Mouse (Mus musculus) embryonic facial prominence, embryonic 15.5 days (tissue): ENCODE measurements around the gene Gm13277. TPM values are rescaled to one million over a fixed set of nuclear protein-coding genes. Genes with fewer than 3 reads are reported as not detected.
A peak's percentile ranks its signal among the peaks of the same experiment; 100 is the strongest.
"Not testable (repeated sequence)": the region's sequence is repeated elsewhere in the genome, so short reads cannot be mapped to it uniquely, and the experiment has no call there.

Experiments used
- ATAC-seq: fragments of 200-750 bp; cut with Nextera tagmentation; 2 replicates; pipeline ENCODE4 v1.8.0; 2017; ENCODE audit warnings: low read depth, moderate TSS enrichment; ENCODE audit not compliant: insufficient number of reproducible peaks, low FRiP score, low TSS enrichment
- H3K27ac ChIP-seq: fragments of 300-500 bp; sonication (generic); replicated peaks from 2 replicates; pipeline ENCODE4 v1.5.1; 2015; ENCODE audit warnings: mild to moderate bottlenecking, inconsistent platforms
- H3K27me3 ChIP-seq: fragments of 300-500 bp; sonication (generic); 2 replicates; pipeline ENCODE4 v1.6.1; 2015; ENCODE audit warnings: inconsistent platforms
- H3K36me3 ChIP-seq: fragments of 300-500 bp; sonication (generic); 2 replicates; pipeline ENCODE4 v1.6.1; 2015; ENCODE audit warnings: mild to moderate bottlenecking, inconsistent platforms
- H3K4me1 ChIP-seq: fragments of 300-500 bp; sonication (generic); 2 replicates; pipeline ENCODE4 v1.6.1; 2015; ENCODE audit warnings: inconsistent platforms
- H3K4me2 ChIP-seq: fragments of 300-500 bp; sonication (generic); replicated peaks from 2 replicates; pipeline ENCODE4 v1.6.1; 2015; ENCODE audit warnings: mild to moderate bottlenecking, inconsistent platforms
- H3K4me3 ChIP-seq: fragments of 300-500 bp; sonication (generic); replicated peaks from 2 replicates; pipeline ENCODE4 v1.5.1; 2015; ENCODE audit warnings: mild to moderate bottlenecking, inconsistent platforms
- H3K9ac ChIP-seq: fragments of 300-500 bp; sonication (generic); 2 replicates; pipeline ENCODE4 v1.6.1; 2015; ENCODE audit warnings: inconsistent platforms
- H3K9me3 ChIP-seq: fragments of 300-500 bp; sonication (generic); replicated peaks from 2 replicates; pipeline ENCODE4 v1.6.1; 2016; ENCODE audit warnings: inconsistent platforms
- WGBS: fragments of 180-500 bp; shearing (Covaris S2); methylation state at CpG from one replicate; pipeline ENCODE4 v1.1.7; 2015; 5-methylcytosine and 5-hydroxymethylcytosine counted together
- polyA plus RNA-seq: library from polyadenylated mRNA; unstranded; fragments of >200 nt; fragmentation: Nextera tagmentation; extraction: Ambion mirVana; gene quantifications from 2 replicates; pipeline ENCODE4 v1.2.1, GENCODE M21; 2015

The Gm13277 gene
- not detected in 2 replicates for polyA plus RNA-seq

DNA sequence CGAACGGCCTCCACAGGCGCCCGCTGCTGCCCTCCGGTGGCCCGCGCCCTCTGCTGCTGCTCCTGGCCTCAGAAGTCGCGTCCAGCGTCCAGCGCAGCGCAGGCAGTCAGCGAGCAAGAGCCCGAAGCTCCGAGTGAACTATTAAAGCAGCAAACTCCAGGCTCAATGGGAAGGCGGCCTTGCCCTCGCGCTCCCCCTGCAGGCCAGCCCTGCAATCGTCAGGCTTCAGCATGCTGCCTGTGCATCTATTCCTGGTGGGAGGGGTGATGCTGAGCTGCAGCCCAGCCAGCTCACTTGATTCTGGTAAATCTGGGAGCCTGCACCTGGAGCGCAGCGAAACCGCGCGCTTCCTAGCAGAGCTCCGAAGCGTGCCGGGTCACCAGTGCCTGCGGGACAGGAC, at the start of gene Gm13277:
TSS of gene Gm13277 (plus strand) at position 231 of the 400 bp plus-strand sequence.
- 0% methylated on average over 4 of the region's 28 CpGs for WGBS
- not testable (repeated sequence) for H3K9me3 ChIP-seq, H3K36me3 ChIP-seq, H3K9ac ChIP-seq, H3K27me3 ChIP-seq, H3K27ac ChIP-seq, H3K4me1 ChIP-seq, ATAC-seq, H3K4me3 ChIP-seq, H3K4me2 ChIP-seq

DNA sequence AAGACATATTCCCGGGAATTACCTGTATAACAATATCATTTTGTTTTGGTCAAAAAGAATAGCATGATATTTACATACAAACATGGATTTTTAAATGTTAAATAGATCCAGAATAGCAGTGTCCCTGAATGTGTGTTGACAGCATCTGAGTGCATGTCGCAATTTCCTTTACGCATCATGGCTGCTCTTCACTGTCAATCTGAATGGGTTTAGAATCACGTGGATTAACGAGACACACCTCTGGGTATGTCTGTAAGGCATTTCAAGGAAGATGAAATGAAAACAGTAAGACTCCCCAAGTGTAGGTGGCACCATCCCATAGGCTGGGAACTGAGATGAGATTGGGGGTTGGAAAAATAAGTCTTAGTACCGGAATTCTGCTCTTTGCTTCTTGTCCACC, 49.4 kb upstream of the Gm13277 start:
- Histone ChIP-seq H3K9ac (no peak overlapping the region), H3K9me3 (no peaks in the 10 kb centered on the region), H3K27ac (no peak overlapping the region), H3K4me2 (no peak overlapping the region), H3K27me3 (no peaks in the 10 kb centered on the region), H3K36me3 (no peaks in the 10 kb centered on the region), H3K4me3 (no peak overlapping the region), H3K4me1 (no peaks in the 10 kb centered on the region)
- ATAC-seq: no peak
- WGBS: 86% methylated on average over 6 of the region's 6 CpGs

DNA sequence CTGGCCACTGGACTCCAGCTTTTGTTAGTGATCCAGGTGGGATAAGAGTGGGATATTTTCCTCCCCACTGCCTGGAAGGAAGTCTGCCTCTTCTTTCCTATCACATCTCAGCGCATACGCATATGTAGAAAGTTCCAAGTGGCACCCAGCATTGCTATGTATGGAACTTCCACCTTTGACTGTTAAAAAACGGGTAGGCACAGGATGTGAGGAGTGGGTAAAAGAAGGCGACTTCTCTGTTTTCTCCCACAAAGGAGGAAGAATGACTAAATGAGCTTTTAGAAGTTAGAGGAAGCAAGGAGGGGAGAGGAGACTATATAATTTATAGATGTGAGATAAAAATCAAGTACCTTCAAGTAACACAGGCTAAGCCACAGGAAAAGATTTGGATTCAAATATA, 47.0 kb upstream of the Gm13277 start:
- ATAC-seq: no peak
- WGBS: 82% methylated on average over 4 of the region's 4 CpGs
- no peak overlapping the region for H3K9ac ChIP-seq
- no peak overlapping the region for H3K27ac ChIP-seq
- H3K4me1 ChIP-seq: no peaks in the 10 kb centered on the region
- no peak overlapping the region for H3K4me2 ChIP-seq
- no peaks in the 10 kb centered on the region for H3K27me3 ChIP-seq
- H3K4me3 ChIP-seq: no peak overlapping the region
- no peaks in the 10 kb centered on the region for H3K36me3 ChIP-seq
- H3K9me3 ChIP-seq: no peaks in the 10 kb centered on the region

DNA sequence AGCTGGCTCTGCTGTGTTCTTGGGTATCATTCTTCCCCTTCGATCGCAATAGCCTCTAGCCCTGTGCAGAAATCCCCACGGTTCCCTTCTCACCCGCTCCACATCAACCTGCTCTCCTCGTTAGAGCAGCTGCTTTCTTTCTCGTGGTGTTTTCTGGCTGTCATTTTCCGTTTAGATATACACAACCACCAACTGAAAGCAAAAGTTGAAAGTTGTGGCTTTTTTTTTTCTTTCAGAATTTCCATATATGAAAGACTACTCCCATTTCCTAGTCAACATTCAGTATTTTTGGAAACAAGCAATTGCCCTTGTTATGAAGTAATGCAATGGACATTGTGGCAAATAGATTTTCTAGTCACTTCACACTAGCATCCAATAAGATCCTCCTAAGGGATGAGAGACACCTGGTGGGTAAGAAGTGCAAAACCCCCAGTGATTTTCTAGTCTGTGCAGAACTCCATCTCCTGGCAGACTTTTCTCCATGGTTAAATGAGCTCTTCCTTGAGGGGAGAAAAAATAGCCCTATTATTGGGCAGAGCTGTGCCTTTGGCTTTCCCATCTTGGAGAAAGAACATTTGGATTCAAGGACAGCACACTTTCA, 45.6 kb upstream of the Gm13277 start:
- no peak overlapping the region for H3K4me3 ChIP-seq
- no peaks in the 10 kb centered on the region for H3K9me3 ChIP-seq
- 59% methylated on average over 7 of the region's 7 CpGs for WGBS
- no peaks in the 10 kb centered on the region for H3K4me1 ChIP-seq
- H3K36me3 ChIP-seq: no peaks in the 10 kb centered on the region
- no peaks in the 10 kb centered on the region for H3K27me3 ChIP-seq
- no peak overlapping the region for H3K27ac ChIP-seq
- no peak for ATAC-seq
- no peak overlapping the region for H3K9ac ChIP-seq
- no peak overlapping the region for H3K4me2 ChIP-seq

DNA sequence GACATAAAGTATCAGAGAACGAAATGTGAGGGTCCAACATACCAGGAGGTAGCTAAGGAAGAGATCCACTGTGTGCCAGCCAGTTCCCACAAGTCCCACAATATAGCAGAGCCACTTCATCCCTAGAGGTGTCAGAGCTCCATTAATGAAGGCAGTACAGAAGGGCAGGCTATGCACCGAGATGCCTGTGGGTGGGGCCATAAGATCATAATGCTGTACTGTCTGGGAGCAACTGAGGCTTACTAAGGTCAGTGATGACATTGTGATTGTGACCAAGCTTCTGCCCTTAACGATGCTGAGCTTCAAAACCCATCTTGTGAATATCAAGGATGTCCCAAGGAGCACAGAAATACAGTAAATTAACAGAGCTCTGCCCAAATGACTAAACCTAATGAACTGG, 44.2 kb upstream of the Gm13277 start:
- Histone ChIP-seq H3K36me3 (no peaks in the 10 kb centered on the region), H3K4me1 (no peaks in the 10 kb centered on the region), H3K27ac (no peak overlapping the region), H3K9ac (no peak overlapping the region), H3K4me3 (no peak overlapping the region), H3K27me3 (no peaks in the 10 kb centered on the region), H3K4me2 (no peak overlapping the region), H3K9me3 (no peaks in the 10 kb centered on the region)
- WGBS: 72% methylated on average over 3 of the region's 3 CpGs
- no peak for ATAC-seq

DNA sequence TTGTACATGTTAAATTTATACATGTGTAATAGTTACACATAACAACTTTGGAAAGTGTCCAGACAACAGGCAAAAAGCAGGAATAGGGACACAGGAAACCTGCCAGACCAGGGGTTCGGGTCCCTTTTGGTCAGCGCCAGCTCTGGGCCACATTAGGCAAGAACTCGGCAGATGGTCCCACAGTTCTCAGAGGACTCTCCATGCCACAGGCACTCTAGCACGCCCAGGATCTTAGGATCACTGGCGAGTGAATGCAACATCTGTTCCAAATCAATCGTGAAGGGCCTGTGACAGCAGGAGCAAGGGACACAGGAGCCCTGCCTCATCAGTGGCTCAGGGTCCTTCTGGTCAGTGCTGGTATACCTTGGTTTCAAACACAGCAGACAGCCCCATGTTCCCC, 38.5 kb upstream of the Gm13277 start:
- H3K4me2 ChIP-seq: no peak overlapping the region
- H3K36me3 ChIP-seq: no peaks in the 10 kb centered on the region
- no peaks in the 10 kb centered on the region for H3K9me3 ChIP-seq
- H3K9ac ChIP-seq: no peak overlapping the region
- no peak overlapping the region for H3K27ac ChIP-seq
- H3K4me1 ChIP-seq: no peaks in the 10 kb centered on the region
- WGBS: 29% methylated on average over 6 of the region's 6 CpGs
- H3K4me3 ChIP-seq: no peak overlapping the region
- H3K27me3 ChIP-seq: no peaks in the 10 kb centered on the region
- no peak for ATAC-seq

DNA sequence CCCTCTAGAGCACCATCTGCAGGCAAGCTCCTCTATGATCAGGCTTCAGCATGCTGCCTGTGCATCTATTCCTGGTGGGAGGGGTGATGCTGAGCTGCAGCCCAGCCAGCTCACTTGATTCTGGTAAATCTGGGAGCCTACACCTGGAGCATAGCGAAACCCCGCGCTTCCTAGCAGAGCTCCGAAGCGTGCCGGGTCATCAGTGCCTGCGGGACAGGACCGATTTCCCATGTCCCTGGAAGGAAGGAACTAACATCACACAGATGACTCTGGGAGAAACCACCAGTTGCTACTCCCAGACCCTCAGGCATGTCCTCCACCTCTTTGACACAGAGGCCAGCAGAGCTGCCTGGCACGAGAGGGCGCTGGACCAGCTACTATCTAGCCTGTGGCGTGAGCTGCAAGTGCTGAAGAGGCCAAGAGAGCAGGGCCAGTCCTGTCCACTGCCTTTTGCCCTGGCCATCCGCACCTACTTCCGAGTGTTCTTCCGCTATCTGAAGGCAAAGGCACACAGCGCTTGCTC, 33.6 kb upstream of the Gm13277 start, which contains the start of gene Gm13271:
TSS of gene Gm13271 (plus strand) at position 51 of the 523 bp plus-strand sequence.
- ATAC-seq: not testable (repeated sequence)

DNA sequence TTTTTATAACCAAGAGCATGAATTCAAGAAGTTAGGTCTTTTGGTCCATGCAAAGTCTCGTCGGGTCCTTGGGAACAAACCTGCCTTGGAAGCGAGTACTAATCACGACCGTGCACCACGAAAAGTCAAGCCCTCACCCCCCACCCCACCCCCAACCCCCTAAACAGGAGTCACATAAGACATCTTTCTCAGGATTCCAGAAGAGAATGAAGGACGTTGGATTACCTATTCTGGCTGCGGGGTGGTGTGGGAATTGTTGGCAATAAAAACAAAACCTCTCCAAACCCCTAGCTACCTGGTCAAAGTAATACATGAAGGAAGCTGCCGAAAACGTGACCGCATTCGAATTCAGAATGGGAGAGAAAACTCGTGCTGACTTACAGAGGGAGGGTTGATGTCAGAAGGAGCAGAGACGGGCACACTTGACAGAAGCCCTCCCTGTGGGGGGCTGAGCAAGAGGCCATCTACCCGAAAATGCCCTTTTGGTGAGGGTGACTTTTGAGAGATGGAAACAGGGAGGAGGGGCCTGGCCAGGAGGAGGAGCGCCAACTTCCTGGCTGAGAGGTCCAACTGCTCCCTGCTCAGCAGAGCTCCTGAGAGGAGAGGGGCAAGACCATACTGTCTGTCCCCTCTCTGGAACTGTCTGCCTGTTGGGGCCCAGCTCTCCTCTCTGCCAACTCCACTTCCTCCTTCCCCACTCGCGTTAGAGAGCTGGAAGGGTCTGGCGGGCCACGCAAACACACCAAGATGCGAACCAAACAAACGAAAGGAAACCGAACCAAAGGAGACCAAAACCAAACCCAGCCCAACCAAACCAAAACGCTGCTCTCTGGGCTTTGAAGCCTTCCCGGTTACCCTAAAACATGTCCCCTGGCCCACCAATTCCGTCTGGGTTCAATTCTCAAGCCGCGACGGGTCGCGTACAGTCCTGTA, 31.6 kb upstream of the Gm13277 start:
- 8% methylated on average over 29 of the region's 31 CpGs for WGBS
- H3K4me1 ChIP-seq, H3K27me3 ChIP-seq, H3K36me3 ChIP-seq, H3K9me3 ChIP-seq, ATAC-seq: not testable (repeated sequence)
- Histone ChIP-seq H3K4me3 (peak overlapping the region; percentile 56), H3K27ac (peak overlapping the region; percentile 98), H3K4me2 (peak overlapping the region; percentile 70), H3K9ac (peak overlapping the region; percentile 70)

More for the DNA sequence above, 33.6 kb upstream of the Gm13277 start, which contains the start of gene Gm13271:
- H3K9ac ChIP-seq, H3K4me2 ChIP-seq, H3K36me3 ChIP-seq, H3K4me1 ChIP-seq, H3K27me3 ChIP-seq, H3K27ac ChIP-seq, H3K9me3 ChIP-seq, H3K4me3 ChIP-seq: not testable (repeated sequence)
- 71% methylated on average over 15 of the region's 15 CpGs for WGBS

DNA sequence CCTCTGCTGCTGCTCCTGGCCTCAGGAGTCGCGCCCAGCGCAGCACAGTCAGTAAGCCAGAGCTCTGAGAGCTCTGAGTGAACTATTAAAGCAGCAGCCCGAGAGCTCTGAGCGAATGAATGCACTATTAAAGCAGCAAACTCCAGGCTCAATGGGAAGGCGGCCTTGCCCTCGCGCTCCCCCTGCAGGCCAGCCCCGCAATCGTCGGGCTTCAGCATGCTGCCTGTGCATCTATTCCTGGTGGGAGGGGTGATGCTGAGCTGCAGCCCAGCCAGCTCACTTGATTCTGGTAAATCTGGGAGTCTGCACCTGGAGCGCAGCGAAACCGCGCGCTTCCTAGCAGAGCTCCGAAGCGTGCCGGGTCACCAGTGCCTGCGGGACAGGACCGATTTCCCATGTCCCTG, 30.8 kb upstream of the Gm13277 start:
- ATAC-seq: peak; percentile 99
- H3K9me3 ChIP-seq: not testable (repeated sequence)

DNA sequence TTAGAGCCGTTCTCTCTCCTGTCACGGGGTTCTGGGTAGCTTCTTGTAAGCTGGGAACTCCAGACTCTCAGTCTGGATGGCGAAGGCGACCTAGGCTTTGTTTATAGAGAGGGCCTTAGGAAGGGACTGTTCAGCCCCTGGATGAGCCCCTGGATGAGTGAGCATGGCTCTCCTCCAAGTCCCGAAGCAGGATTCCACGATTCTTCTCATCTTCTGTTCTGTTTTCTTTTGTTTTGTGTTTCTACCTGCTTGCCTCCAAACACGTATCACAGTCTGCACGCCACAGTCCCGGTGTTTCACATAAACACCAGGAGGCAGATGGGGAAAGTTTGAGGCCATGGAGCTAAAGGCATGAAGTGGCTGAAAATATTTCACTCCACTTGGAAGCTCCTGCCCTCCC, 29.7 kb upstream of the Gm13277 start:
- H3K4me1 ChIP-seq, H3K27me3 ChIP-seq, H3K4me2 ChIP-seq, ATAC-seq, H3K9me3 ChIP-seq, H3K9ac ChIP-seq, H3K27ac ChIP-seq, H3K36me3 ChIP-seq, H3K4me3 ChIP-seq: not testable (repeated sequence)
- WGBS: 86% methylated on average over 9 of the region's 9 CpGs

More for the DNA sequence above, 30.8 kb upstream of the Gm13277 start:
- not testable (repeated sequence) for H3K4me1 ChIP-seq, H3K27me3 ChIP-seq, H3K36me3 ChIP-seq
- Histone ChIP-seq H3K4me3 (peak overlapping the region; percentile 56), H3K27ac (peak overlapping the region; percentile 98), H3K9ac (peak overlapping the region; percentile 70; the same call in 1 of the 2 replicates), H3K4me2 (peak overlapping the region; percentile 70)
- WGBS: 0% methylated on average over 13 of the region's 21 CpGs

DNA sequence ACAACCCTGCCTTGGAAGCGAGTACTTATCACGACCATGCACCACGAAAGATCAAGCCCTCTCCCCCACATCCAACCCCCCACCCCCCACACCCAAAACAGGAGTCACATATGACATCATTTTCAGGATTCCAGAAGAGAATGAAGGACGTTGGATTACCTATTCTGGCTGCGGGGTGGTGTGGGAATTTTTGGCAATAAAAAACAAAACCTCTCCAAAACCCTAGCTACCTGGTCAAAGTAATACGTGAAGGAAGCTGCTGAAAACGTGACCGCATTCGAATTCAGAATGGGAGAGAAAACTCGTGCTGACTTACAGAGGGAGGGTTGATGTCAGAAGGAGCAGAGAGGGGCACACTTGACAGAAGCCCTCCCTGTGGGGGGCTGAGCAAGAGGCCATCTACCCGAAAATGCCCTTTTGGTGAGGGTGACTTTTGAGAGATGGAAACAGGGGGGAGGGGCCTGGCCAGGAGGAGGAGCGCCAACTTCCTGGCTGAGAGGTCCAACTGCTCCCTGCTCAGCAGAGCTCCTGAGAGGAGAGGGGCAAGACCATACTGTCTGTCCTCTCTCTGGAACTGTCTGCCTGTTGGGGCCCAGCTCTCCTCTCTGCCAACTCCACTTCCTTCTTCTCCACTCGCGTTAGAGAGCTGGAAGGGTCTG, 28.7 kb upstream of the Gm13277 start, which contains the start of gene Gm13283:
TSS of gene Gm13283 (plus strand) at position 510 of the 659 bp plus-strand sequence.
- WGBS: 13% methylated on average over 12 of the region's 14 CpGs

More for the DNA sequence above, 28.7 kb upstream of the Gm13277 start, which contains the start of gene Gm13283:
- H3K27ac ChIP-seq: peak within 1 kb of the TSS; percentile 84
- H3K36me3 ChIP-seq, H3K27me3 ChIP-seq, H3K4me1 ChIP-seq, H3K9me3 ChIP-seq, ATAC-seq, H3K9ac ChIP-seq: not testable (repeated sequence)
- H3K4me2 ChIP-seq: peak within 1 kb of the TSS; percentile 55
- peak within 1 kb of the TSS; percentile 43 for H3K4me3 ChIP-seq
